Mouse (Mus musculus) liver, postnatal 0 days (tissue): ENCODE data around the gene Sobp.

Experiments used
- CTCF ChIP-seq: sonication (generic); IDR thresholded peaks from 2 replicates; pipeline ENCODE4 v1.5.1; 2016; ENCODE audit warnings: antibody characterized with exemption, low read depth
- EP300 ChIP-seq: IDR thresholded peaks from 2 replicates; pipeline ENCODE4 v1.6.1; 2016; ENCODE audit warnings: antibody characterized with exemption, low read depth, mild to moderate bottlenecking

DNA sequence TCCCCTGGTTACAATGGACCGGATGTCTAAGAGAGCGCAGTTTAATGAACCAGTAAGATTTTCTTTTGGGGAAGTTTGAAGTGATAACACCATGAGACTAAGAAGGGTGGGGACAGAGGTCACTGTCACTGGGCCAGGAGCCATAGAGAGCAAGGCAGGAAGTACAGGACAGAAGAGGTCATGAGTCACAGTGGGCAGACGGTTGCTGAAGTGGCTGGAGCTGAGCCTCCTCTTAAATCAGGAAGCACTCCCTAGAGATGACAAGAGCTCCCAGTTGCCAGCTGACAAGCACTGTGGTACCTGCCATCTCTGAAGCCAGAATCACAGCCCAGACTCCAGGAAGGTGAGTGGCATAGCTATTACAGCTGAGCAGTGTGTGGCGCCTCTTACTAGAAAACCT lies 139.5 kb downstream of the Sobp start:
- TF ChIP-seq CTCF (no peak), EP300 (no peak)
